Mouse (Mus musculus) megakaryocyte progenitor cell, adult 5-6 weeks (primary cell): Measurements from ENCODE around the gene Ldlrap1. TPM values are rescaled to one million over a fixed set of nuclear protein-coding genes. Genes with fewer than 3 reads are reported as not detected.

Experiments
- ATAC-seq: replicated peaks from 2 replicates; pipeline ENCODE4 v1.8.0; 2016; ENCODE audit warnings: mild to moderate bottlenecking, moderate TSS enrichment, inconsistent platforms; ENCODE audit not compliant: poor library complexity
- total RNA-seq, 2 experiments: library from RNA; stranded (forward) in 1 of 2; stranded (reverse) in 1 of 2; fragments of 157-497, 149-512 nt in 1 of 2; fragments of 200-1000 nt in 1 of 2; gene quantifications; 2 replicates each; pipeline versions ENCODE4 v1.2.3 to v1.2.4; 2015 to 2017

Ldlrap1 gene
- total RNA-seq, 2 experiments from 2014 or later: 13.3 to 13.7 TPM

DNA sequence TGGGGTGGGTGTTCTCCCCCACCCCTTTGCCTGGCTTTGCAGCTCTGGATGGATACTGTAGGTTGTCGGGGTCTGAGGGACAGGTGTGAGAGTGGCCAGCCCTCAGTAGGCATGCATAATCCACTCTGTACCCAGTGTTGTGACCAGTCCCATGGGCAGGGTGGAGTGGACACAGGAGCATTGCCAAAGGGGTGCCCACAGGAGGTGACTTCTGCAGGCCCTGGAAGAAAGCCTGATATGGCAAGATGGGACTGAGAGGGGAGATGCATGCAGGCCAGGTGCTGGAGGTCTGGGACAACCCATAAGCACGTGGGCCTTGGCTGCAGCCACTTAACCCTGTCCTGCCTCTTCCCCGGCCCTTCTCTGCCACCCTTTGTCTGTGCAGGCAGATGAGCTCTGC is 47.5 kb downstream of the Ldlrap1 start:
- no peak for ATAC-seq

DNA sequence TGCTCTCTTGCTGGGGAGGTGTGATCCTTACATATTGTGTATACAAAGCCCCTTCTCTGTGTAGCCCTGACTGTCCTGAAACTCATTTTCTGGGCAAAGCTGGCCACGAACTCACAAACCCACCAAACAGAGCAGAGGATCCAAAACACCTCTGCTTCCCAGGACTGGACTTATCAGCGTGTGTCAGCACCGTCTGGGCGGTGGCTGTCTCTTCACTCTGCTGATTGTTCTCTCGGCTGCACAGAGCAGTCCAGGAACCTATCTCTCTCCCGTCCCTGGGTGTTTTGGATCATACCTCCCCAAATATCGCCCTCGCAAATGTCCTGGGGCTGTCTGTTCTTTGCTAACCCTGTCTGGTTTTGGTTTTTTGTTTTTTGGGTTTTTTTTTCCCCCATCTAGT is 48.3 kb downstream of the Ldlrap1 start:
- peak; percentile 93 for ATAC-seq

DNA sequence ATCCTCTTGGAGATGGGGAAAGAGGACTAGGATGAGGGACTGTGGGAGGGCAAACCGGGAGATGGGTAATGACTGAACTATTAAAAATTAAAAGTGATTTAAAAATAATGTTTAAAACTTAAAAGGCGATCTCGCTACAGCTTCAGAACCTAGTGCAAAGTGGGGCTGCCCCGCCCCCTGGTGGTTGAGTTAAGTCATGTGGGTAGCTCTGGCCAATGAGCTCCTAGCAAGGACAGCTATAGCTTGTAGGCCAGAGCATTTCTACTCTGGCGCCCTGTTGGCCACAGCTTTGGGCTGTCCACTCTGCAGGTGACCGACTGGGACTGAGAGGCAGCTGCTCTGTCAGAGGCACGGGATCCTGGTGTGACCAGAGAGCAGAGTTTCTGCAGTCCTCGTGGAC is 53.9 kb downstream of the Ldlrap1 start:
- ATAC-seq: peak; percentile 99

DNA sequence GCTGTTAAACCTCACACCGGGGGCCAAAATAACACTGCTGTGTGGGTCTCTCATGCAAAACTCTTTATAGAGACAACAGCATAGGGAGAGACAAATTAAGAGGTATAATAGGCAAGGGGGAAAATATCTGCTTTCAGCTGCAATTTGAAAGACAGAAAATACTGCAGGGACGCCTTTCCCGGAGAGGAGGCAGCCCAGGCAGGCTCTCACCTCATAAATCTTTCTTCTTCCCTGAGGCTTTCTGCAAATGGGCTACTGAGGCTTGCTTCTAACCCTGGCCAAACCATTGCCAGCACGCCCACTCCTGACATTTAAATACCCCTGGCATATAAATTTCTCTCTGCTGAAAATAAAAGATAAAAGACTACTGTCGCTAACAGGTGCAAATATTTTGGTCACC is 62.5 kb downstream of the Ldlrap1 start:
- ATAC-seq: no peak

DNA sequence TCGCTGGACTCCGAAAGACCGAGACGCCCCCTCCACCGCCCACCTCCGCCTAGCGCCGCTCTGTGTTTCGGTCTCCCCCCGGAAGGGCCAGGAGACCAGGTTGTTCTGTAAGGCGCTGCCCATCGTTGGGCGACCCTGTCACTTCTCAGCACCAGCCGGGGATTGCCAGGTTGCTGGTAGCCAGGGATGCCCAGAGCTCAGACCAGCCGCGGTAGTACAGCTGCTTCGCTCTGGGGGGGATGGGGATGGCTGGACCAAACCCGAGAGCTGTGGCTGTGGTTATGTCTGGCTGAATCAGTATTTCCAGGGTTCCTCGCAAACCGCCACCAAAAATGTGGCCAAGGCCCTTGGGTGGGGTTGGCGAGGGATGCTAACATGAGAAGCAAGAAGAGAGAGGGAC is 63.2 kb downstream of the Ldlrap1 start:
- no peak for ATAC-seq

DNA sequence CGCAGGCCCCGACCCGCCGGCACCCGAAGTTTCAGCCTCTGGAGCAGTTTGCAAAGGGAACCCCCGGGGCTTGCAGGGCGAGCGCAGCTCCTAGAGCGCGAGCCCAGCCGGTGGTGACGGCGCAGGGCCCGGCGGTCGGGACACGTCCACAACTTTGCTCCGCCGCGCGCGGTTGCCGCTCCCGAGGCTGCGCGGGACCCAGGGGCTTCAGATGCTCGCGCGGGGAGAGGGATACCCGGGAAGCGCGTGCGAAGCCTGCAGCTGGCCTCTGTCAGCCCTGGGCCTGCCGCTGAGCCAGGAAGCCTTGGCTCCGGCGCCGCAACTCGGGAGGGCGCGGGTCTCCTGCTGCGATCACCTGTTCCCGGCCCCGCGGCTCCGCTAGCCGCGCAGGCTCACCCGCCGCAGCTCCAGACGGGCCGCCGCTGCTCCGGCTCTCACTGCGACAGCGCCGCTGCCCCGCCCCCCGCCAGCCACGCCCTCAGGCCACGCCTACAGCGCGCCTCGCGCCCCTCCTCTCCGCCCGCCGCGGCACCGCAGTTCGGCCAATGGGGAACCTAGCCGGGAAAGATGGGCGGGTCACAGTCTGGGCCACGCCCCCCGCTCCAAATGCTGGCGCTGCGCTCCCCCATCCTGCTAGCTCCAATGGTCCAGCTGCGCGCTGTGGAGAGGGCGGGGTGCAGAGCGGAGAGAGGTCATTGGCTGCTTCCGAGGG is 63.8 kb downstream of the Ldlrap1 start, which contains the start of gene Man1c1:
Gene Man1c1, minus strand, starts transcription at position 456 of the 712 bp plus-strand sequence.
- ATAC-seq: peak; percentile 96

DNA sequence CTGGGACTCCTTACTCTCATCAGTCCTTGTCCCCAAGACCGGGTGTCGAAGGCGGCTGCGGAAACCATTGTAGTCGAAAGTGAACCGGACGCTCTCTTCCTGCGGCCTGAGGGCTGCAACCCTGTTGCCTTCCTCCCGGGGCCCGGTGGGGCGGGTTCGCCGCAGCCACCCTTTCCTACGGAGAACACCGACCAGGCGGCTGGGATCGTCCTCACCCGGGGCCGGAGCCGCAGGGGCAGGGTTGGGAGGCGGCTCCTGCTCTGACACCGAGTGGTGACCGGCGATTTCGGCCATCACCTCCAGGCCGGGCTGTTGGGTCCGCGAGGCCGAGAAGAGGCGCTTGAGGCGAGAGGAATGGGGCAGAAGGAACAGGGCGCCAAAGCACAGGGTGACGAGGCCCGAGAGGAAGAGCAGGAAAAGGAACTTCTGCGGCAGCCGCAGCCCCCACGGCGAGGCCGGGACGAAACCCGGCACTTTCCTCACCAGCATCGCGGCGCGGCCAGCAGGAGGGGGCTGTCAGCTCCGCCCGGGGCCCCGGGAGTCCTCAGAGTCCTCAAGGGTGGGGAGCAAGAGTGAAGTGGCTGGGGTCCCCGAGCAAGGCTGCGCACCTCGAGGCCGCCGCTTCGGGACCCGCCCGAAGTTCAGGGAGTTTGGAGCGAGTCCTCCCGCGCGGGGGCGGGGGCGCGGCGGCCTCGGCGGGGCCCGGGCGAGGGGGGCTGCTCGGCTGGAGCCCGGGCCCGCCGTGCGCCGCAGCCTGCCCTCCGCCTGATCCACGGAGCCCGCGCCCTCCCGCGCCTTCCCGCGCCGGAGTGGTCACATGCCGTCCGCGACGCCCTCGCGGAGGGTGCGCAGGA is 64.6 kb downstream of the Ldlrap1 start:
- no peak for ATAC-seq

DNA sequence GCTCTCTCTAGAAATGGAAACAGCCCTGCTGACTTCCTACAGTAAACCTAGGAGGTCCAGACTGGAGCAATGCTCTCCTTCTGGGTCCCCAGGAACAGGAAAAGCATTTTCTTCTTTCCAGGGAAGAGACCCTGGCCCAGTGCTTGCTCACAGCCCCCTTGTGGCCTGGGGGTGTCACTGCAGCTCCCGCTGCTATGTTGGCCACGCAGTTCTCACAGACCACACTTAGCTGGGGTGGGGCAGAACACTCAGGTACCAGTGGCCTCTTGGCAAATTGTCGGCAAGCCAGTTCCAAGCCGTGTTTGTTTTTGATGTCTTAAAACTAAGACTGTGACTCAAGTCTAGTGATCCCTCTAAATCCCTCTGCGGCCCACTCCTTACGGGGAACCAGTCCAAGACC is 65.9 kb downstream of the Ldlrap1 start:
- peak; percentile 57 for ATAC-seq

DNA sequence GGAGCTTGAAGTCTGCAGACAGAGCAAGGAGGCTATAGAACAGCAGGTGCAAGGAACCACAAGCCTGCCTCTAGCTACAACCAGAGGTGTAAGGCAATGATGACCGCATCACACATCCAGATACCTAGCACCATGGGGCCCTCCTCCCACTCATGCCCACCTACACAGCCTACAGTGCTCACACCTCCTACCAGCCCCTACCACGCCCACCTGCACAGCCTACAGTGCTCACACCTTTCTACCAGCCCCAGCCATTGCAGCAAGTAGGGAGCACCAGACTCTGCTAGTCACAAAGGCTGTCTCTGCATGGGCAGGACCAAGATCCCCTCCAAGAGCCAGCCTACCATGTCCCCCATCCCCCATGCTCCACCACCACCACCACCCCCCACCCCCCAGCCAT is 66.9 kb downstream of the Ldlrap1 start:
- no peak for ATAC-seq

DNA sequence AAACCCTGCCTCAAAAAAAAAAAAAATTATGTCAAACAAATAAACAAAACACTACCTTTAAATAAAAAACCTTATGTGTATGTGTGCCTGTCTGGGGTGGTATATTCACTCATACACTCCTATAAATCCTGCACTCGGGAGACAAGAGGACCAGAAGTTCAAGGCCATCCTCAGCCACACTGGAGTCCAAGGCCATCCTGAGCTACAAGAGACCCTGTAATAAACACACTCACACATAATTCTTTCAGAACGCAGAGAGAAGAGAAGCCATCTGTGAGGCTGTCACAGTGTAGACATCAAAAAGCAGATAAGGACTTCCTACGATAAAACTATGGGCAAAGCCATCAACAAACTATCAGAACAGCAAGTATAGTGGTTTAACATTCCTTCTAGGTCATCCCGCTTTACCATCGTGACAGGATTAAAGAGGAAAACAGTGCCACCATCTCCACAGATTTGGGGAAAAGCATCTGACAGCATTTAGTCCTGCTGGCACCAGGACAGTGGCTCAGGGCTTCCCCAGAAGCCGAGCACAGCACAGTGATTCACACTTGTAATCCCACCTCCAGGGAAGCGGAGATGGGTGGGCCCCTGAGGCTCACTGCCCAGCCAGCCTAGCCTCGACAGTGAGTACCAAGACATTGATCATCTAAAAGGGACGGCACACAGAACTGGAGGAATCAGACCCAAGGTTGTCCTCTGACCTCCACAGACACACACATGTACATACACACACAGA is 74.5 kb downstream of the Ldlrap1 start:
- no peak for ATAC-seq

DNA sequence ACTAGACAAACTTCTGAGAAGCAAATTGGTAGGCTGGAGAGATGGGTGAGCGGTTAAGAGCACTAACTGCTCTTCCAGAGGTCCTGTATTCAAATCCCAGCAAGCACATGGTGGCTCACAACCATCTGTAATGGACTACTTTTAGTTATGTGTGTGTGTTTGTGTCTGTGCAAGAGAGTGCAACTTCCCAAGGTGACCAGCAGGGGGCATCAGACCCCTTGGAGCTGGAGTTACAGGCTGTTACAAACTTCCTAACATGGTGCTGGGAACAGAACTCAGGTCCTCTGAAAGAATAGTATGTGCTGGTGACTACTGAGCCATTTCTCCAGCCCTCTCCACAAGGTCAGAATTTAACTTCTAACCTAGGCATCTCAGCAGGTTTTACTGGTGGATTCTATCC is 75.4 kb downstream of the Ldlrap1 start:
- no peak for ATAC-seq

Other genes with a start within 250 kb of the Ldlrap1 start
- 59.1 and 69.8 TPM in 2 replicates for gene Mtfr1l, start 232.6 kb downstream of the Ldlrap1 start, total RNA-seq (2015)
- gene Mtfr1l, start 232.6 kb downstream of the Ldlrap1 start, total RNA-seq (2017): 42.7 and 51.0 TPM in 2 replicates
- gene Selenon, start 215.9 kb downstream of the Ldlrap1 start, total RNA-seq (2015): 31.0 and 32.8 TPM in 2 replicates
- gene Selenon, start 215.9 kb downstream of the Ldlrap1 start, total RNA-seq (2017): 6.0 and 7.0 TPM in 2 replicates
- gene Man1c1, start 63.7 kb downstream of the Ldlrap1 start, total RNA-seq (2015): 10.5 and 14.2 TPM in 2 replicates
- gene Man1c1, start 63.7 kb downstream of the Ldlrap1 start, total RNA-seq (2017): 5.0 and 5.8 TPM in 2 replicates
- gene Maco1, start 85.3 kb upstream of the Ldlrap1 start, total RNA-seq (2015): 31.4 and 33.0 TPM in 2 replicates
- gene Maco1, start 85.3 kb upstream of the Ldlrap1 start, total RNA-seq (2017): 34.2 and 38.5 TPM in 2 replicates
- 8.0 and 15.9 TPM in 2 replicates for gene Rhd, start 96.5 kb upstream of the Ldlrap1 start, total RNA-seq (2015)
- gene Rhd, start 96.5 kb upstream of the Ldlrap1 start, total RNA-seq (2017): 15.3 and 29.2 TPM in 2 replicates
- 216 and 219 TPM in 2 replicates for gene Tmem50a, start 147.0 kb upstream of the Ldlrap1 start, total RNA-seq (2015)
- 248 and 276 TPM in 2 replicates for gene Tmem50a, start 147.0 kb upstream of the Ldlrap1 start, total RNA-seq (2017)
- gene Rsrp1, start 155.6 kb upstream of the Ldlrap1 start, total RNA-seq (2015): 413 and 462 TPM in 2 replicates
- 119 and 154 TPM in 2 replicates for gene Rsrp1, start 155.6 kb upstream of the Ldlrap1 start, total RNA-seq (2017)
- 50.4 and 58.9 TPM in 2 replicates for gene Syf2, start 162.9 kb upstream of the Ldlrap1 start, total RNA-seq (2015)
- gene Syf2, start 162.9 kb upstream of the Ldlrap1 start, total RNA-seq (2017): 173 and 193 TPM in 2 replicates